Mouse (Mus musculus): ENCODE results near the gene Bach1. TPM values are rescaled to one million over a fixed set of nuclear protein-coding genes. Genes with fewer than 3 reads are reported as not detected.
"Not testable (repeated sequence)": the region's sequence is repeated elsewhere in the genome, so short reads cannot be mapped to it uniquely, and the experiment has no call there.

Bach1 gene
- polyA plus RNA-seq, 1 experiment from 2014 or later = 14.5 TPM

DNA sequence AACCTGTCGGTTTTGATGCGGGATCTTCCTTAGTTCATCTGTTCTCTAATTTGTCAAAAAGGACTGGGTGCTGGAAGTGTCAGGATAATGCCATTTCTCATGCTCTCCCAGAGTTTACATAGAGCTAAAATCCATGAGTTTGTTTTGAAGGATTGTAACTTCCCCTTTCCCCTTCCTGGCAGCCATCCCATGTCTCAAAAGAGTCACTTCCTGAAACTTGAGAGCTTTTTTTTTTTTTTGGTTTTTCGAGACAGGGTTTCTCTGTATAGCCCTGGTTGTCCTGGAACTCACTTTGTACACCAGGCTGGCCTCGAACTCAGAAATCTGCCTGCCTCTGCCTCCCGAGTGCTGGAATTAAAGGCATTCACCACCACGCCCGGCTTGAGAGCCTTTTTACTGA is 9.9 kb upstream of the Bach1 start:
- not testable (repeated sequence) for H3K27ac ChIP-seq (ENCODE audit: low read depth)

DNA sequence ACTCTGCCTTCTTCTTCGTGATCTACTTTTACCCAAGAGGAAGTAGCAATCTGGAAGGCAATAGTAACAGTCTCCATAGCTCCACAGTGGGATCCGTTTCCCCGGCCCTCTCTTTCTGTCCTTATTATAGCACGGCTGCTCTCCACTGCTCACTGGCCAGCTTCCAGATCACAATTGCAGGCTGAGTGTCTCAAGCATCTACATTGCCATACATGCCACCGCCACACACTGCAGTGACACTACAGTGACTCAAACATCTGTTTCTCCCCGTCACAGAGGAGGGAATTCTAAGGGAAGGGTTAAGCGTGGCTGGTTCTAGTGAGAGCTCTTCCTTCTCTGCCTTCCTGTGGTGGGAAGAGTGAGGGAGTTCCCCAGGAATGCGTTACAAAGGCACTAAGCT is 9.5 kb upstream of the Bach1 start:
- Histone ChIP-seq H3K27me3 (replicated peaks; ENCODE audit: control insufficient read depth, insufficient read depth, low read length) (no peaks in the 10 kb centered on the region), H3K9ac (ENCODE audit: low read length) (no peak overlapping the region), H3K4me2 (ENCODE audit: low read length) (no peak overlapping the region), H3K36me3 (ENCODE audit: control insufficient read depth, insufficient read depth, low read length) (no peaks in the 10 kb centered on the region), H3K27ac (ENCODE audit: low read depth) (no peak overlapping the region), H3K4me1 (replicated peaks; ENCODE audit: control insufficient read depth, insufficient read depth, low read length) (no peaks in the 10 kb centered on the region), H3K9me3 (ENCODE audit: control insufficient read depth, low read length) (no peaks in the 10 kb centered on the region), H3K4me3 (ENCODE audit: low read depth, low read length) (no peak overlapping the region)
- 73% methylated on average over 8 of the region's 8 CpGs for WGBS
- ATAC-seq (replicated peaks; ENCODE audit: low FRiP score, low TSS enrichment, low read depth) = no peak
- no peak for DNase-seq (ENCODE audit: low spot score)

More for the DNA sequence above, 9.9 kb upstream of the Bach1 start:
- DNase-seq (ENCODE audit: low spot score); ATAC-seq (replicated peaks; ENCODE audit: low FRiP score, low TSS enrichment, low read depth); H3K9ac ChIP-seq (ENCODE audit: low read length); H3K4me2 ChIP-seq (ENCODE audit: low read length); H3K27me3 ChIP-seq (replicated peaks; ENCODE audit: control insufficient read depth, insufficient read depth, low read length); H3K9me3 ChIP-seq (ENCODE audit: control insufficient read depth, low read length); H3K4me3 ChIP-seq (ENCODE audit: low read depth, low read length); H3K36me3 ChIP-seq (ENCODE audit: control insufficient read depth, insufficient read depth, low read length); H3K4me1 ChIP-seq (replicated peaks; ENCODE audit: control insufficient read depth, insufficient read depth, low read length): not testable (repeated sequence)
- WGBS = 73% methylated on average over 7 of the region's 7 CpGs

DNA sequence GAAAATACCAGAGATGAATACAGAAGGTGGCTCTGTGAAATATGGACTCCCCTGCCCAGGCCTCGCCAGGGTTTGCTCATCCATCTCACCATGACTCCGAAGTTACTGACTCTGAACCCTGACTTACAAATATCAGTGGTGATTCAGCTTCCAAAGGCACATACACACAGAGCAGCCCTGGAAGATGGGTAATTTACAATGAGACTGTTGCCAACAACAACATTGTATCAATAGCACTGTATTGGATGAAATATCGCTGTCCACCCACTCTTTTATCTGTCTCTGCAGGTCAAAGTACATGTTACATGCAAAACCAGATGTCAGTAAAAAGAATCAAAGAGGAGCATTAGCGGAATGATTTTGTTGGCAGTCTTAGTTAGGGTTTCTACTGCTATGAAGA is 8.2 kb upstream of the Bach1 start:
- ATAC-seq (replicated peaks; ENCODE audit: low FRiP score, low TSS enrichment, low read depth) = no peak
- Histone ChIP-seq H3K4me3 (ENCODE audit: low read depth, low read length) (no peak overlapping the region), H3K27ac (ENCODE audit: low read depth) (no peak overlapping the region), H3K36me3 (ENCODE audit: control insufficient read depth, insufficient read depth, low read length) (no peaks in the 10 kb centered on the region), H3K27me3 (replicated peaks; ENCODE audit: control insufficient read depth, insufficient read depth, low read length) (no peaks in the 10 kb centered on the region), H3K9ac (ENCODE audit: low read length) (no peak overlapping the region), H3K4me2 (ENCODE audit: low read length) (no peak overlapping the region), H3K4me1 (replicated peaks; ENCODE audit: control insufficient read depth, insufficient read depth, low read length) (no peaks in the 10 kb centered on the region), H3K9me3 (ENCODE audit: control insufficient read depth, low read length) (no peaks in the 10 kb centered on the region)
- DNase-seq (ENCODE audit: low spot score) = no peak
- 92% methylated on average over 4 of the region's 4 CpGs for WGBS

DNA sequence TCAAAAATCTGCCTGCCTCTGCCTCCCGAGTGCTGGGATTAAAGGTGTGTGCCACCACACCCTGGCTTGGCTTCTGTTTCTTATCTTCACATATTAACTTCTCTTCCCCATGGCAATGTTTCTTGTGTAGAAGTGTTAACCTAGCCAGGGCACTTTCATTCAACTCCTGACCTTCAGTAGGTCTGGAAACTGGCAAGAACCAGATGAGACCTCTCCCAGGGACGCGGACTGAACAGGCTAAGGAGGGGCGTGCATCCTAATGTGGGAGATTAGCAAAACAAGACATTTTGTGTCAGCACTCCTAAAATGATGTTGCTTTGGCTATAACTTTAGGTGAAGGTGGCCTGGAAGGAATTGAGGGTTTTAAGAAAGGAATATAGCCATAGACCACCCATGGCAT is 7.6 kb upstream of the Bach1 start:
- Histone ChIP-seq H3K27me3 (replicated peaks; ENCODE audit: control insufficient read depth, insufficient read depth, low read length) (no peaks in the 10 kb centered on the region), H3K9ac (ENCODE audit: low read length) (no peak overlapping the region), H3K4me1 (replicated peaks; ENCODE audit: control insufficient read depth, insufficient read depth, low read length) (no peaks in the 10 kb centered on the region), H3K9me3 (ENCODE audit: control insufficient read depth, low read length) (no peaks in the 10 kb centered on the region), H3K4me3 (ENCODE audit: low read depth, low read length) (no peak overlapping the region), H3K27ac (ENCODE audit: low read depth) (no peak overlapping the region), H3K36me3 (ENCODE audit: control insufficient read depth, insufficient read depth, low read length) (no peaks in the 10 kb centered on the region), H3K4me2 (ENCODE audit: low read length) (no peak overlapping the region)
- DNase-seq (ENCODE audit: low spot score) (no peak), ATAC-seq (replicated peaks; ENCODE audit: low FRiP score, low TSS enrichment, low read depth) (no peak)
- 90% methylated on average over 4 of the region's 4 CpGs for WGBS

DNA sequence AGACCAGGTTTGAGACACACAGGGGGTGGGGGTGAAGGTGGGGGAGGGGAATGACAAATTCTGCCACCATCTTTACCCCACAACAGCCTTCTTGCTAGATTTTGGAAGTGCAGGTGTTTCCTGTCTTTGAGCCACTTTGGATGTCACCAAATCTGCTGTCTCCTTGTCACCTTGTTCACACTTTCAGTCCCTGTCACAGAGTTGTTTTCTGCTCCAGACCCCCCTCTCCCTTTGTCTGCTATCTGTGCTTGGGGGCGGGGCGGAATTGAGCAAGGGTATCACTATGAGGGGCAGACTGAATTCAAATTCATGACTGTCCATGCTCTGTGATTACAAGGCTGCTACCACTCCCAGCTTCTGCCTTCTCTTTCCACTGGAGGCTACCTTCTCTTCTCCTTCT is 6.2 kb upstream of the Bach1 start:
- H3K36me3 ChIP-seq (ENCODE audit: control insufficient read depth, insufficient read depth, low read length) = no peaks in the 10 kb centered on the region
- no peaks in the 10 kb centered on the region for H3K27me3 ChIP-seq (replicated peaks; ENCODE audit: control insufficient read depth, insufficient read depth, low read length)
- H3K4me3 ChIP-seq (ENCODE audit: low read depth, low read length) = no peak overlapping the region
- H3K9me3 ChIP-seq (ENCODE audit: control insufficient read depth, low read length) = no peaks in the 10 kb centered on the region
- H3K4me1 ChIP-seq (replicated peaks; ENCODE audit: control insufficient read depth, insufficient read depth, low read length) = no peaks in the 10 kb centered on the region
- H3K9ac ChIP-seq (ENCODE audit: low read length) = no peak overlapping the region
- WGBS = 95% methylated on average over 2 of the region's 2 CpGs
- no peak for DNase-seq (ENCODE audit: low spot score)
- H3K4me2 ChIP-seq (ENCODE audit: low read length) = no peak overlapping the region
- no peak overlapping the region for H3K27ac ChIP-seq (ENCODE audit: low read depth)
- no peak for ATAC-seq (replicated peaks; ENCODE audit: low FRiP score, low TSS enrichment, low read depth)

DNA sequence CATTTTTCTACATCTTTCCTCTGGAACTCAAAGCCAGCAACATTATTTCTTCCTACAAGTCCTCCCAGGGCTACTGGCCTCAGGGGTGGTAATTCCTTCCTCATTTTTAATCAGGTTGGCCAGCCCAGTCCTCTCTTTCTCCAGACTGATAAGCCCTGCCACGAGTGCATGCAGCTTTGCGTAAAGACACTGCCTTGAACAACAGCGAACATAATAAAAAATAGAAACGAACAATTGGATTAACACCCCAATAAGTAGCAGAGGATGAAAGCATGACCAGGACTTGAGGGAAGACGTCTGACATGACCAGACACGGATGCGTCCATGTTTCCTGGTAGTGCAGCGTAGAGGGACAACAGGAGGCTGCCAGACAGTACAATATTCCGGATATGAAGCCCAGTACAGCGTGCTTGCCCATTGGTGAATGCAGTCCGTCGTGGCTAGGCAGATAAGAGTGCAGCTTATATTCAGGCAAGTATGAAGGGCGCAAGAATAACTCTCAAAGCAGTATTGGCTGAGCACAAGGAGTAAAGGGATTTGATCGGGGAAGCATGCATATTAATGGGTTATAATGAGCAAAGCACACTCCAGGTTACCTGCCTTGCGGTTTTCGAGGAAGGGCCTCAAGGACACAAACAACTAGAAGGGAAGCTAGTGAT is 909 bp upstream of the Bach1 start:
- Histone ChIP-seq H3K4me3 (ENCODE audit: low read depth, low read length) (peak overlapping the region; percentile 87), H3K27me3 (replicated peaks; ENCODE audit: control insufficient read depth, insufficient read depth, low read length) (no peaks in the 10 kb centered on the region), H3K27ac (ENCODE audit: low read depth) (0 out of 2 replicates have a peak overlapping the region, but pooled peaks have one; percentile 90), H3K9me3 (ENCODE audit: control insufficient read depth, low read length) (no peaks in the 10 kb centered on the region), H3K36me3 (ENCODE audit: control insufficient read depth, insufficient read depth, low read length) (no peaks in the 10 kb centered on the region), H3K9ac (ENCODE audit: low read length) (no peak overlapping the region), H3K4me2 (ENCODE audit: low read length) (peak overlapping the region; percentile 78), H3K4me1 (replicated peaks; ENCODE audit: control insufficient read depth, insufficient read depth, low read length) (peaks cover 10% of the 10 kb centered on the region; the same call in 1 of the 2 replicates)
- DNase-seq (ENCODE audit: low spot score) = no peak
- ATAC-seq (replicated peaks; ENCODE audit: low FRiP score, low TSS enrichment, low read depth) = no peak; the same call in 1 of the 2 replicates
- 44% methylated on average over 16 of the region's 16 CpGs for WGBS

DNA sequence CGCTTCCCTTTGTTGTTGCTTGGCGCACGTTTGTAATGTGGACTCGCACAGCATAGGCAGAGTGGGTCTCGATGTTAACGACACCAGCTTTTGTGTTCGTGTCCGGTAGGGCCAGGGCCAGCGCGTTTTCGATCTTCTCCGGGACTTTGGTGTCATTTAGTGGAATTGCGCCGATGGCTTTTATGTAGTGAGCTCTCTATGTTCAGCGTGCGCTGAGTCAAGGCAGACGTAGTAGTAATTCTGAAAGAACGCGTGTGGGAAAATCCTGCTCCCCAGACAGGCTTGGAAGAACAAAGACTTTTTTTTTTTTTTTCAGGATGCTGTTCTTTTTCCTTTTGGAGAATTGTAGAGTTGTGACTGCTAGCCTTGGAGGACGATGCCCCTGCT is 554 bp downstream of the Bach1 start:
- H3K4me2 ChIP-seq (ENCODE audit: low read length) = peak overlapping the region; percentile 78
- WGBS = under 1% methylated on average over 20 of the region's 20 CpGs
- peak overlapping the region; percentile 90 for H3K27ac ChIP-seq (ENCODE audit: low read depth)
- H3K9me3 ChIP-seq (ENCODE audit: control insufficient read depth, low read length) = no peaks in the 10 kb centered on the region
- peak overlapping the region; percentile 95 for H3K9ac ChIP-seq (ENCODE audit: low read length)
- peaks cover 14% of the 10 kb centered on the region for H3K4me1 ChIP-seq (replicated peaks; ENCODE audit: control insufficient read depth, insufficient read depth, low read length)
- peak overlapping the region; percentile 87 for H3K4me3 ChIP-seq (ENCODE audit: low read depth, low read length)
- no peaks in the 10 kb centered on the region for H3K36me3 ChIP-seq (ENCODE audit: control insufficient read depth, insufficient read depth, low read length)
- DNase-seq (ENCODE audit: low spot score) = peak; percentile 89
- no peak; the same call in 1 of the 2 replicates for ATAC-seq (replicated peaks; ENCODE audit: low FRiP score, low TSS enrichment, low read depth)
- H3K27me3 ChIP-seq (replicated peaks; ENCODE audit: control insufficient read depth, insufficient read depth, low read length) = no peaks in the 10 kb centered on the region

DNA sequence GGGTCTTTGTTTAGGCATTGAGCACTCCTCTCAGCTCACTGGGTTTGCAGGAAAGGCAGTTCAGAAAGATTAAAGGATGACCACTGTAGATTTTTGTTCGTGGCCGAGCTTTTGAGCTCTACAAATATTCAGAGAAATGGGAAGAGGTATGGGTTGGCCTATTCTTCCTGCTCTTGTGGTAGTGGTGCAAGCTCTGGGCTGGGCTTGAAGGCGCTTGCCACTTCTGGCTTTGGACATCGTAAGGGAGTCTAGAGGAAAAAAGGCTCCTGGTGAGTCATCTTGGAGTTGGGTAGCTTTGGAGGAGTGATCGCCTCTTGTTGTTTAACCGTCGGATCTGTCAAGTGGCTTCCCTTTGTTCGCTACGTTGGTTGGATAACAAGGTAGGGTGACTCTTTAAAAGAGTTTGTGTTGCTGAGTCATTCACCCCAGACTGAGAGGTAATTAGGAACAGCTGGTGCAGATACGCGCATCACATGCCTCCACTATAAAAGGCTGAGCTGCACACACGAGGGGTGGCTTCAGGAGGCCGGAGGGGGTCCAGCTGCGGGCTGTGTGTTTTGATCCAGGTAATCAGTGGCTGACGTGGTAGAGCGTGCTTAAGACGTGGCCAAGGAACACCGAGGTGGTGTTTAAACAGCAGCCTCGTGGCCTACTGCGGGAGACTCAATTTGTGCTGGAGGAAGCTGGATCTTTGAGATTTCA is 1.1 kb downstream of the Bach1 start:
- Histone ChIP-seq H3K9me3 (ENCODE audit: control insufficient read depth, low read length) (no peaks in the 10 kb centered on the region), H3K27me3 (replicated peaks; ENCODE audit: control insufficient read depth, insufficient read depth, low read length) (no peaks in the 10 kb centered on the region), H3K27ac (ENCODE audit: low read depth) (peak overlapping the region; percentile 90), H3K9ac (ENCODE audit: low read length) (peak overlapping the region; percentile 95), H3K4me3 (ENCODE audit: low read depth, low read length) (peak overlapping the region; percentile 87), H3K4me1 (replicated peaks; ENCODE audit: control insufficient read depth, insufficient read depth, low read length) (peaks cover 19% of the 10 kb centered on the region), H3K4me2 (ENCODE audit: low read length) (peak overlapping the region; percentile 78), H3K36me3 (ENCODE audit: control insufficient read depth, insufficient read depth, low read length) (no peaks in the 10 kb centered on the region)
- peak; percentile 18 for ATAC-seq (replicated peaks; ENCODE audit: low FRiP score, low TSS enrichment, low read depth)
- DNase-seq (ENCODE audit: low spot score) = peak; percentile 84
- WGBS = 1% methylated on average over 20 of the region's 20 CpGs

DNA sequence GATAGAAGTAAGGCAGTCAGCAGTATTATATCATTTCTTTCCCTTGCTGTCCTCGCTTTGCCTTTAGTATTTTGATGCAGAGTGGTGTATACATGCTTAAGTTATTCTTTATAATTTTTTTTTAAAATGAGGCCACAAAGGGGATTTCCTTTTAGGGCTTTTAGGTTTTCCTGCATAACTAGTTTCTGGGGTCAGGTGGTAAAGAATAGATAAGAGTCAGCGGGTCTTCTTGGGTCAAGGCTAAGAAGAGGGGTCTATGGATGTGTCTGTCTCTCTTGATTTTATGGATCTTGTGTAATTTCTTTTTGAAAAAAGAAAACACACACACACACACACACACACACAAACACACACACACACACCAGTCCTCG is 1.6 kb downstream of the Bach1 start:
- Histone ChIP-seq H3K9ac (ENCODE audit: low read length) (peak overlapping the region; percentile 95), H3K27me3 (replicated peaks; ENCODE audit: control insufficient read depth, insufficient read depth, low read length) (no peaks in the 10 kb centered on the region), H3K9me3 (ENCODE audit: control insufficient read depth, low read length) (no peaks in the 10 kb centered on the region), H3K4me3 (ENCODE audit: low read depth, low read length) (peak overlapping the region; percentile 87), H3K4me1 (replicated peaks; ENCODE audit: control insufficient read depth, insufficient read depth, low read length) (peaks cover 20% of the 10 kb centered on the region), H3K36me3 (ENCODE audit: control insufficient read depth, insufficient read depth, low read length) (no peaks in the 10 kb centered on the region), H3K27ac (ENCODE audit: low read depth) (no peak overlapping the region; the same call in 1 of the 2 replicates), H3K4me2 (ENCODE audit: low read length) (peak overlapping the region; percentile 78)
- ATAC-seq (replicated peaks; ENCODE audit: low FRiP score, low TSS enrichment, low read depth) (no peak), DNase-seq (ENCODE audit: low spot score) (no peak)
- WGBS = 32% methylated on average over 3 of the region's 3 CpGs
